Mouse (Mus musculus) c-Kit-positive CD71-negative TER-119-negative erythroid progenitor cells, embryonic 14.5 days (primary cell): ENCODE data around the gene Mbl2.
A peak's percentile ranks its signal among the peaks of the same experiment; 100 is the strongest.
"Not testable (repeated sequence)": the region's sequence is repeated elsewhere in the genome, so short reads cannot be mapped to it uniquely, and the experiment has no call there.

Source experiments
- DNase-seq: peaks from one replicate; pipeline ENCODE4 v3.0.0-alpha.2; 2013; ENCODE audit warnings: low read depth

Gene Mbl2

GRCm38 (mm10) chr19:30232691-30233090 is at the start of gene Mbl2:
Mbl2 (plus strand) TSS chr19:30232942.
- DNase-seq: no peak

- no peak for DNase-seq
These were observed 47.2 kb upstream of the Mbl2 start for GRCm38 (mm10) chr19:30185536-30185935.

- DNase-seq: no peak
These were observed 45.5 kb upstream of the Mbl2 start for GRCm38 (mm10) chr19:30187232-30187631.

DNA sequence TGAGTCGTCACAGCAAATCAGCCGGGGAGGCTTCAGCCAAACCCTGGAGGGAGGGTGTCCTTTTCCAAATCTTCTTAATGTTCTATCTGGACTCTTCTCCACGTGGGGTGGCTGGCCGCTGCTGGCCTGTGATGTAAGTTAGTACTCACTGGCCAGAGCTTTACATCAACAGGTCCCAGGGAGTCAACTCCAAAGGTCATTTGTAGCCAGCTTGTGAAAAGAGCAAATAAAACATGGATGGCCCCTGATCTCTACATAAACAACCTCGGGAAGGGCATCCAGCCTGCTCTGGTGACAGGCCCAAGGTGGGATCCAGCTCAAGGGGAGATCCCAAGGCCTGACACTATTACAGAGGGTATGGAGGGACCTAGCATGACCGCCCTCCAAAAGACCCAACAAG is 37.7 kb upstream of the Mbl2 start:
- no peak for DNase-seq

DNA sequence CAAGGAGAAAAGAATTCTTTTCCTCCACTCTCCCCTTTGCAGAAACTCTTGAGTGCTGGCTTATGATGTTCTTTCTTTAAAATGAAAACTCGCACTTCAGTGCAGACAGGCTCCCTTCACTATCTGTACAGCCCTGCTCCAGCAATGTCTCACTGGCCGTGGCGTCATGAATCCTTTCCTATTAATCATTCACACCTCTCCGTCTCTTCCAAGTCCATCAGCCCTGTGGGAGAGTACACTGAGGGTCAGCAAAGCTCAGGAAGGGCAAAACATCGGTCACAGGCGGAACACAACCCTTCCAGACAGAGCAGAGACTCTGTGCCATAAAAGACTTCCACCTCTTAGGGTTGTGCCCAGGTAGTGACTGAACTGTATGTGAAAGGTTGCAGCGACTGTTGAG is 30.6 kb upstream of the Mbl2 start:
- DNase-seq: no peak

DNA sequence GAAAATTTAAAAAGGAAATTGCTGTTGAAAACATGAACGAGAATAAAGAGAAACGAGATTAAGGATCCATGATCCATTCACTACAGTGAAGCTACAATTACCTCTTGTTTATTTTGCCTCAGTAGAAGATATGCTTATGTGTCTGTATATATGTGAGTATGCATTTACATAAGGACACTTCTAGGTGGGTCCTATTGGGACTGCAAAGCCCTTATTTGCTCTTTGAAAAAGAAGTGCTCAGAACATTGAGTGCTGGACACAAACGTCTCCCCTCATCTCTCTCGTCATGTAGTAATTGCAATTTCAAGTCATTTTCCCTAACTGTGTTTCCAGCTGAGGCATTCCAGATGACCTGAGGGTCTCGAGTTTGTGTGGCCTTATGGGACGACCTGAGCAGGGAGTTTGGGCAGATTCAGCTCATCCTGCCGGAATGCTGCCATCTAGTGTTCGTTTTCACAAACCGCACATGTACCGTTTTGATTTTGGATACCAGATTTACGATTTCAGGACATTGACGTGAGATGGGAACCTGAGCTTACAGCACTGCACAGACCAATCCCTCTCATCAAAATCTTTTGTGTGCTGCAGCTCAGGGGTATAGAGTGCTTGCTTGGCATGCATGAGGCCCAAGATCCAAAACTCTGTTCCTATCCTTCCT is 27.5 kb upstream of the Mbl2 start:
- peak; percentile 34 for DNase-seq

DNA sequence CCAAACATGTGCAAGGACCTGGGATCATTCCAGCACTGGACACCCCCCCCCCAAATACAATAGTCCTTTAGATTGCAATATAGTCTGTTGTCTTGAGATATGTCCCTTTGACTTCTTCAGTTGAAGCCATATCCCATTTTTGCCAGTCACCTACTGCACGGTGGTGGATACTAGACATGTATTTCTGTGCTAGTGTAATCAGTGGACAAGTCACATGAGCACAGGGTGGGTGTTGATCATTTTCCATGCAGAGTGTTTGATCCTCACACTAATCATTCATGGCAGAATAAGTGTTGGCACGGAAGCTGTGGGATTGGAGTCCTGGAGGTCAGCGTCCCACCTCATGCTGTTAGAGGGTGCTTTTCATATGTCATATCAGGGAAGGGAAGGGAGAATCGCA is 26.9 kb upstream of the Mbl2 start:
- no peak for DNase-seq

DNA sequence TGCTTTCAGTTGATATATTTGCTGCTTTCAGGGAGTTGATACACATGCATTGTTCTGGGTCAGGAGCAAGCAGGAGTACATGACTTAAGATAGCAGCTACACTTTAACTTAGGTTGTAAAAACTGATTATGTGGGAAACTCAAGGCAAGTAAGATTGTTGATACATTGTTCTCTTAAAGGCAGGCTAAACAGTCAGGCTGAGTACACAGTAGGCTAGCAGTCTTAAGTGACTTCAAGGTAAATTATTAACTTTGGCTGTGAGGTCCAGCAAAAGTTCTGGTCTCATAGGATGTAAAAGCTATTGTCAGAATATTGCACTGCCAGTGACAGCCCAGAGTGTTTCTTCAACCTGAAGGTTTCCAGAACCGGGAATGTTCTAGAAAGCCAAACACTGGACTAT is 25.8 kb upstream of the Mbl2 start:
- DNase-seq: no peak

DNA sequence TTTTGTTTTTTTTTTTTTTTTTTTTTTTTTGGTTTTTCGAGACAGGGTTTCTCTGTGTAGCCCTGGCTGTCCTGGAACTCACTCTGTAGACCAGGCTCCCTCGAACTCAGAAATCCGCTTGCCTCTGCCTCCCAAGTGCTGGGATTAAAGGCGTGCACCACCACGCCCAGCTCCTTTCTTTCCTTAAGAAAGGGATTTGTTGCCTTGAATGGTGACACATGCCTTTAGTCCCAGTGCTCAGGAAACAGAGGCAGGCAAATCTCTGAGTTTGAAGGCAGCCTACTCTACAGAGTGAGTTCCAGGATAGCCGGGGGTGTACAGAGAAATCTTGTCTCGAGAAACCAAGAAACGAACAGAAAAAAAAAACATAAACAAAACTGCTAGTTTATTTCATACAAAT is 23.7 kb upstream of the Mbl2 start:
- DNase-seq: not testable (repeated sequence)

- no peak for DNase-seq
These were observed 18.7 kb upstream of the Mbl2 start for GRCm38 (mm10) chr19:30214026-30214425.

- DNase-seq: not testable (repeated sequence)
These were observed 17.0 kb upstream of the Mbl2 start for GRCm38 (mm10) chr19:30215736-30216135.

- no peak for DNase-seq
These were observed 16.6 kb upstream of the Mbl2 start for GRCm38 (mm10) chr19:30216186-30216585.

DNA sequence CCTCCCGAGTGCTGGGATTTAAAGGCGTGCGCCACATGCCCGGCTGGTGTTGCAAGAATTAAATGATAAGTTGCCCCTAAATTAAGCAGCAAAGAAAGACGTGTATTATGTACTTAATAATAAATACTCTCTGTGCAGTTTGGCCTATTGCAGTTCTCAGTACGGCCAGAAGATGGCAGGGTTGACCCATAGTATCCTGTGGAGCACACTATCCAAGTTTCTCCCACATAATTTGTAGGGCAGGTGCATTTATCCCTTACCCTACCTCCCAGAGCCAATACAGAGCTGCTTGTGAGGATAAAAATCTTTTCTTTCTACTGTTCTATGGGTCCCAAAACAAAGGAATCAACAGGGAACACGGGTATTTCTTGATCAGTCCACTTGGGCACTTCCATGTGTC is 15.4 kb upstream of the Mbl2 start:
- DNase-seq: peak; percentile 17

DNA sequence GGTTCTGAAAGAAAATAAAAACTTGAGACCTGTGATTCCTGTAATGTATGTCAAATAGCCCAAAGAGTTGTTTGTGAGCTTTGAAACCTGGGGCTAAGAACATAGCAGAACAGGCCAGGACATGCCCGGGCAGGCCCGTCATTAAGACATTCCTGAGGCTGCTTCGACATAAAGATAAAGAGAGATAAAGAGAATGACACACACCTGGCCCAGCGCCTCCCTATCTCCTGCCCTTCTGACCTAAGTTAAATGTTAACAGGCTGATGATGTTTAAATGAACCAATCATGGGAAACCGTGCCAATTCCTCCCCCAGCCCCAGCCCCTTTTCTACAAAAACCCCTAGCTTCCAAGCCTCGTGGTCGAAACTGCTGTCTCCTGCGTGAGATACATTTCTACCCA is 10.1 kb upstream of the Mbl2 start:
- not testable (repeated sequence) for DNase-seq

DNA sequence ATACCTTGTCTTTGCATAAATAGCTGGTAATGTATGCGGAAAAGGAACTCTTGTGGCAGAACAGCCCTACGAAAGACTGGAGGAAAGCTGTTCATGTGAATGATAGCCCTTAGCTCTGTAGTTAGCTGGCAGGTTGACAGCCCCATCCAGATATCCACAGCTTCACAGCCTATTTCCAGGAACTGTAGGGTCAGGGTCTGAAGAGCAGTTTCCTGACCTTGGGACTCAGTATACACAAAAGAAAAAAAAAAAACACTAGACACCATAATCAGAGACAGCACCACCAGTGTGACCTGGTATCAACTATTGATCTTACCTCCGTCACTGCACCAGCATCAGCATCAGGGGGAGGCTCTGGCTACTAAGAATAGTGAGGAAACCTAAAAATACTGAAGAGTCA is 3.3 kb upstream of the Mbl2 start:
- no peak for DNase-seq

GRCm38 (mm10) chr19:30234416-30234815 is 1.7 kb downstream of the Mbl2 start:
- no peak for DNase-seq

DNA sequence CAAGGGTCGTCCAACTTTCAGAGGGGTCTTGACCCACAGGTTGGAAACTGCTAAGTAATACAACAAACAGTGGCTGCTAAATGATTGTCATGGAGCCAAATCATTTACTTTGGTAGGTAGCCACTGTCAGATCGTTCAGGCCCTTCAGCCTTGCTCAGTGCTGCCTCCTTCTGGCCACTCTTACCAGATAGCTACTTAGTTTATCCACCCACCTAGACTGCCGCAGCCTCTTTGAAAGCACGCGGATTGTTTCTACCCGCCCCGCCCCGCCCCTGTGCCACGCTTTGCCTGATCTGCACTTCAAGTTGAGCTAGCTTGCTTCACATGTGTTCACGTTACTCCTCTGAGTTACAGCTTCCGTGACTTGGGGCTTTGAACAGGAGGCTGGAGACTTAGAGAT is 14.6 kb downstream of the Mbl2 start:
- DNase-seq: peak; percentile 46

- DNase-seq: peak; percentile 59
These were observed 16.1 kb downstream of the Mbl2 start for GRCm38 (mm10) chr19:30248822-30249221.

DNA sequence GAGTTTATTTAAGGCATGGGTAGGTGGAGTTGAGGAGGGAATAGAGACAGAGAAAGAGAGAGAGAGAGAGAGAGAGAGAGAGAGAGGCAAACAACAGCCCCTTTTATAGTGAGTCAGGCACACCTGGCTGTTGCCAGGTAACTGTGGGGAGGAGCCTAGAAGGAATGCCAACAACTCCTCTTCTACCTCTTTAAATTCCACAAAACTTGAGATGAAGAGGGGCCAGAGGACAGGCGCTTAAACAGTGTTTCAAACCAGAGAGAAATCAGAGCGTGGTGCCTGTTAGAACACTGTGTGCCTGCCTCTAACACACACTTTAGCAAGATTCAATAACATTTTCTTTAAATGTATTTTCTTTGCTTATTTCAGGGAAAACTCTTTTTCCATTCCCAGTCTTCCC is 19.5 kb downstream of the Mbl2 start:
- DNase-seq: no peak

DNA sequence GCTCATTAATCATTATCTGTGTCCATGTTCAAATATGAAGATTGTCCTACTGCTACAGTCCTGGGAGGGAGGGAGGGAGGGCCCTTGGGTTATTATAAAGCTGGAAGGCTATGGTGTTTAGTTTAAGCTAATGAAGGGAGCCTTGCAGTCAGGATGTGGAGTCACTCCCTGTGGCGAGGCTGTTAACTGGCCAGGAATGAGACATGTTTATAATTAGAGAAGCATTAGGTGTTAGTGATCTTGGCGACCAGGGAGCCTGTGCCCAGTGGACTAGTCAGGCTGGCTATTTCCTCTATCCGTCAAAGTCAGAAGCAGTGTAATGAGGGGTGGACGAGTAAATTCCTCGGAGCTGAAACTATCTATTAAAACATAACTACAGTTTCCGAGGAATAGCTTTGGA is 23.6 kb downstream of the Mbl2 start:
- DNase-seq: no peak

DNA sequence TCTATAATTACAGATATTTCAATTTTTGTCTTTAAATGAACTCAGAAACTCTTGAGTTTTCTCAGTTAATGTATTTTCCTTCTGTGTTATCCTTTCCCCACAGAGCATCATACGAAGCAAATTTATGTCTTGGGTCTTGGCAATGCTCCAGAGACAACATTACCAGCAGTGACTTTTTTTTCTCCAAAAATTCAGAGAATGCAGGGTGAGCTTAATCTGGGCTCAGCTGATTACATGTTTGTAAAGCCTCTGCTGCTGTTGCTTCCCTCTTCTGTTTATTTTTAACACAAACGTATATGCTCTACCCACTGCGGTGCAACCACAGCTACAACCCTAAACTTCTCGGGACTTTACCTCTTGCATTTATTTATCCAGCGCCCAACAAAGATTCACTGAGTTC is 48.4 kb downstream of the Mbl2 start:
- DNase-seq: no peak

DNA sequence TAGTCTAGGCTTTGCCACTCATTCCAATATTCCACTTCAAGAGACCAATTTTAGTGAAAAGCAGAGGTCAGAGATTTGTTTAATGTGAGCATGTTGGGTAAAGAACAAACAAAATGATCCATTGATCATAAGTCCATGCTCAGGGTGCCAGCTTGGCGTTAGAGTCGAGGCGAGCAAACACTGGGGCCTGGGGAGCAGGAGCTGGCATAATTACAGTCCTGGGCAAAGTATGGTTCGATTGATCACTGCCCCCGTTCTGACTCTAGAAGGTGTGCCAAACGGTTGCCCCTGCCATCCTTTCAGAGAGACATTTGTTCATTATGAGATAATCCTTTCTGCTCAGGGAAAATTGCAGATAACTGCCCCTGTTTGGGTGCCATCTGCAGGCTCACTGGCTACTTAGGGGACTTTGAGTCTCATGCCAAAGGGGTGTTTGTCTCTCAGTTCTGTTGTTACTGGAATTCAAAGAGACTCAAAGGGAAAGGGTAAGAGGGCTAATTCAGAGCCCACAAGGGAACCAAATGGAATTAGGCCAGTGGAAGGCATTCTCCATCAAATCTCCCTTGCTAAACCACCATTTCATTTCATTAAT is 55.3 kb downstream of the Mbl2 start:
- DNase-seq: no peak
